Mouse (Mus musculus) stomach, embryonic 15.5 days (tissue): ENCODE data around the gene Gng12. TPM values are rescaled to one million over a fixed set of nuclear protein-coding genes. Genes with fewer than 3 reads are reported as not detected.
A peak's percentile ranks its signal among the peaks of the same experiment; 100 is the strongest.

Source experiments
- ATAC-seq: fragments of 200-750 bp; cut with Nextera tagmentation; 2 replicates; pipeline ENCODE4 v1.8.0; 2017; ENCODE audit warnings: low read depth, moderate number of reproducible peaks, moderate TSS enrichment; ENCODE audit not compliant: insufficient read depth, low FRiP score
- H3K27ac ChIP-seq: fragments of 300-500 bp; sonication (generic); 2 replicates; pipeline ENCODE4 v1.5.1; 2015; ENCODE audit warnings: mild to moderate bottlenecking, inconsistent platforms
- H3K27me3 ChIP-seq: fragments of 300-500 bp; sonication (generic); replicated peaks from 2 replicates; pipeline ENCODE4 v1.6.1; 2015; ENCODE audit warnings: inconsistent platforms
- H3K36me3 ChIP-seq: fragments of 300-500 bp; sonication (generic); 2 replicates; pipeline ENCODE4 v1.6.1; 2015; ENCODE audit warnings: inconsistent platforms
- H3K4me1 ChIP-seq: fragments of 300-500 bp; sonication (generic); 2 replicates; pipeline ENCODE4 v1.6.1; 2015; ENCODE audit warnings: inconsistent platforms
- H3K4me2 ChIP-seq: fragments of 300-500 bp; sonication (generic); 2 replicates; pipeline ENCODE4 v1.6.1; 2015; ENCODE audit warnings: mild to moderate bottlenecking, inconsistent platforms
- H3K4me3 ChIP-seq: fragments of 300-500 bp; sonication (generic); replicated peaks from 2 replicates; pipeline ENCODE4 v1.5.1; 2015; ENCODE audit warnings: inconsistent platforms
- H3K9ac ChIP-seq: fragments of 300-500 bp; sonication (generic); 2 replicates; pipeline ENCODE4 v1.6.1; 2015; ENCODE audit warnings: inconsistent platforms
- H3K9me3 ChIP-seq: fragments of 300-500 bp; sonication (generic); 2 replicates; pipeline ENCODE4 v1.6.1; 2016; ENCODE audit warnings: inconsistent platforms
- WGBS: fragments of 180-500 bp; shearing (Covaris S2); methylation state at CpG from one replicate; pipeline ENCODE4 v1.1.7; 2015; 5-methylcytosine and 5-hydroxymethylcytosine counted together
- polyA plus RNA-seq: library from polyadenylated mRNA; unstranded; fragments of >200 nt; fragmentation: Nextera tagmentation; extraction: Ambion mirVana; gene quantifications from 2 replicates; pipeline ENCODE4 v1.2.1, GENCODE M21; 2015

Gene Gng12
- polyA plus RNA-seq, 1 experiment from 2014 or later, result 105 TPM

DNA sequence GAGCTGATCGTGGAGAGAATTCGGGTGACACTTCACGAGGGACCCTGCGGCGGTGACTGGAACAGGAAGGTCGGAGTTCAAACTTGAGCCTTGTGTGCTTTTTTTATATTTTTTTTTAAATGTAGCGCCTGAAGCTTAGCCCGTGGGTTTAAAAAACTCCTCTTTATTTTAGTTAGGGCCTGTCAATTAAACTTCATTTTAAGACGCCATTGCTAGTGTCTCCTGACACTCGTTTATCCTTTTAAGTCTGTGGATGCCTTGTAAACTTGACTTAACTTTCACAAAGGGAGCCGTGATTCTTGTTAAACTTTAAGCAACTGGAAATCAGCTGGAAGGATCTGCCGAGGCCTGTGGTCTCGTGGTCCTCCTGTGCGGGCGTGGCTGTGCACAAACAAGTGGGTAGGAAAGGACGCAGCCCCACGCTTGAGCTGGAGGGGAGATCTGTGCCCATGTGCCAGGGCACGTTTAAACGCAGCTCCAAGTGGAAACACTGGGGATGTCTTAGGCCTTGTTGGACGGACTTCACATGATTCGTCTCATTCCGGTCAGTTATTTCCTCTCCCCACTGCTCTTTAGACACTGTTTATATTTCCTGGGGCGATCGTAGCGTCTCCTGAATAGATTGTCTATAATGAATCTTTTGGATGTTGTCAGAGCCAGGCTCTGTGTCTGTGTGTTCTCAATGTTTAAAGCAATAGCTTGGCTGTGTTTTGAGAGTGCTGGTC, 886 bp downstream of the Gng12 start:
- H3K4me2 ChIP-seq, result peak overlapping the region; percentile 83
- ATAC-seq, result no peak
- peak overlapping the region; percentile 93 for H3K4me3 ChIP-seq
- peak overlapping the region; percentile 70 for H3K27ac ChIP-seq
- WGBS, result under 1% methylated on average over 25 of the region's 25 CpGs
- H3K9me3 ChIP-seq, result no peaks in the 10 kb centered on the region
- H3K9ac ChIP-seq, result peak overlapping the region; percentile 78
- H3K36me3 ChIP-seq, result no peaks in the 10 kb centered on the region
- H3K4me1 ChIP-seq, result 0 out of 2 replicates have a peak, but pooled peaks cover 13% of the 10 kb centered on the region
- no peaks in the 10 kb centered on the region for H3K27me3 ChIP-seq

DNA sequence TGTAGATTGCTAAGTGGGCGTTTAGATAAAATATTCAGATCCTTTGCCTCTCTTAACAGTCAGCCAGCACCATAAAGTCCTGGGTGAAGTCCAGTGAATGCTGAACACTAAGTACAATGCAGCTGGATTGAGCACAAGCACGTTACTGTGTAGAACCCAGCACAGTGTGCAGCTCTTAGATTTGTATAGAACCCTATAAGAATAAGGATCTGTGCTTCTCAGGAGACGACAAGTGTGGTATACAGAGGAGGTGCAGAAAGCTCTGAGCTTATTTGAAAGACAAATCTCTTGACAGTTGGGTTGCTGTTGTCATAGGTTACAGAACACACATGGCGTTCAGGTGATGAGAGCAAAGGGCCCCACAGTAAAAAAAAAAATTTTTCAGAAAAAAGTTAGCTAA, 1.8 kb downstream of the Gng12 start:
- H3K36me3 ChIP-seq, result no peaks in the 10 kb centered on the region
- ATAC-seq, result no peak
- peak overlapping the region; percentile 93 for H3K4me3 ChIP-seq
- H3K27ac ChIP-seq, result no peak overlapping the region; the same call in 1 of the 2 replicates
- no peaks in the 10 kb centered on the region for H3K9me3 ChIP-seq
- H3K4me1 ChIP-seq, result 0 out of 2 replicates have a peak, but pooled peaks cover 13% of the 10 kb centered on the region
- 26% methylated on average over 4 of the region's 4 CpGs for WGBS
- no peaks in the 10 kb centered on the region for H3K27me3 ChIP-seq
- 0 out of 2 replicates have a peak overlapping the region, but pooled peaks have one; percentile 78 for H3K9ac ChIP-seq
- H3K4me2 ChIP-seq, result peak overlapping the region; percentile 83

DNA sequence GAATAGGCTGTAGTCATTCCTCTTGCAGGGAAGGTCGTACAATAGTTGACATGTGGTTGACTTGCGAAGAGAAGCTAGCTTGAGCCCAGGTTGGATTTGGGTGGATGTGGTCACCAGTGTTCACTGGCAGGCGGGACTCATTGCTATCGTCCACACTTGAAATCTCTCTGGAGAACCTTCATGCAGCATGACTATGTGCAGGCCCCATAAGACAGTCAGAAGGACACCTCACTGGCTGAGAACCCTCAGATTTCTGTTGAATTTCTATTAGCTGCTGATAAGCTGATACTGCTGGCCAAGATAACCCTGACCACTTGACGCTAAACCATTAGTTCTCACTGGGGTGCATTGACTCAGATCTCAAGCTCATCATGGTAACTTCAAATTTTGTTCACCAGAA, 5.7 kb downstream of the Gng12 start:
- no peak for ATAC-seq
- 88% methylated on average over 5 of the region's 5 CpGs for WGBS
- Histone ChIP-seq H3K4me3 (no peak overlapping the region), H3K36me3 (no peaks in the 10 kb centered on the region), H3K27me3 (no peaks in the 10 kb centered on the region), H3K4me1 (peaks cover 19% of the 10 kb centered on the region; the same call in 1 of the 2 replicates), H3K9me3 (no peaks in the 10 kb centered on the region), H3K27ac (no peak overlapping the region), H3K4me2 (no peak overlapping the region), H3K9ac (no peak overlapping the region)

DNA sequence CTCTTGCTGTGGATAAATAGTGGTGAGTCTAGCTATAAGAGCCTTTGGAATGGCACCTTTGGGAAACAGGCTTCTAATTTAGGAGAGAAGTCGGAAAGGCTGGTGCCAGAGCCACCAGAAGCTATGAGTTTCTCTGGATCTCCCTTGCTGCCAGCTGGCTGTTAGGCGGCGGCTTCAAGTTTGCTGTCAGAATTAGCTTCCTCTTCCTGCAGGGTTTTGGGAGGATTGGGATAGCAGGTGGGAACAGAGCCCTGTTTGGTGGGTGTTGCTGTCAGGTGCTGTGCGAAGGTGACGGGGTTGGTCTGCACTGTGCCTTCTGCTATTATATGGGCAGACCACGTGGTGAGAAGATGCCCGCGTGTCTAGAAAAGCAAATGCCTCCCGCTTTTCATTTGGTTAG, 7.0 kb downstream of the Gng12 start:
- Histone ChIP-seq H3K4me3 (no peak overlapping the region), H3K36me3 (no peaks in the 10 kb centered on the region), H3K9me3 (no peaks in the 10 kb centered on the region), H3K9ac (no peak overlapping the region), H3K4me1 (peaks cover 7% of the 10 kb centered on the region; the same call in 1 of the 2 replicates), H3K4me2 (no peak overlapping the region), H3K27me3 (no peaks in the 10 kb centered on the region), H3K27ac (no peak overlapping the region)
- ATAC-seq, result no peak
- 83% methylated on average over 9 of the region's 9 CpGs for WGBS

DNA sequence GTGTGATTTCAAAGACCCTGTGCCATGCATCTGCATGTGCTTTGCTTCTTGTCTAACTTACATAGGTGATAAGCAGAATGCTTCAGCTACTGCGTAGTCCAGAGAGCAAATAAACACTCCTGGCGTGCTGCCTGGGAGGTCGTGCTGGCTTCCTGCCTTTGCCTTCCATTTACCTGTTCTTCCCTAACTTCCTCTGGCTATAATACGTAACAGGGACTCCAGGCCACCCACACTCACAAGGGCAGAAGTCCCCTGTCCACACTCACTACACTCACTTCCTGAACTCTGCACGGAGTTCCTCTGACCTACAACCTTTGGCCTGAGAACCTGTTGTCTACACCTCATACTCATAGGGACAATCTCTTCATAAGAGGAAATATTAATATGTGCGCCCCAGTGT, 7.5 kb downstream of the Gng12 start:
- H3K4me2 ChIP-seq, result no peak overlapping the region
- no peak for ATAC-seq
- WGBS, result 56% methylated on average over 6 of the region's 6 CpGs

DNA sequence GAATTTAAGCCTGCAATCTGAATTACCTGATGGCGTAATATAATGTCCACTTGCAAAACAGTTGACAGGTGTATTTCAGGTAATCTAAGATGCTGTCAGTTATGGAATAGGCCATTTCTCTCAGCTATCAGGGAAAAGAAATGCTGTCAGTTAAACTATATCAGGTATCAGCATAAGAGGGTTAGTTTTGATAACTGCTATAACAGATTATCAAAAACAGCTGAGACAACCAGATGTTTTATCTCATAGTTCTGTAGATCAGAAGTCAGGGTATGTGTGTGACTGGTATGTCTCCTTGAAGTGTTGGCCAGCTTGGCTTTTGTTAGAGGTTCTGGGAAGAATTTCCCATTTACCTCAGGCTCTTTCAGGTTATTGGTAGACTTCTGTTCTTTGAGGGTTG, 10.0 kb downstream of the Gng12 start:
- Histone ChIP-seq H3K27me3 (no peaks in the 10 kb centered on the region), H3K27ac (no peak overlapping the region), H3K9me3 (no peaks in the 10 kb centered on the region), H3K36me3 (no peaks in the 10 kb centered on the region), H3K4me1 (peaks cover 9% of the 10 kb centered on the region; the same call in 1 of the 2 replicates), H3K4me2 (no peak overlapping the region), H3K4me3 (no peak overlapping the region), H3K9ac (no peak overlapping the region)
- 95% methylated on average over 1 of the region's 1 CpGs for WGBS
- ATAC-seq, result no peak

More for the DNA sequence above, 7.5 kb downstream of the Gng12 start:
- Histone ChIP-seq H3K9me3 (no peaks in the 10 kb centered on the region), H3K27me3 (no peaks in the 10 kb centered on the region), H3K36me3 (no peaks in the 10 kb centered on the region), H3K27ac (no peak overlapping the region), H3K4me3 (no peak overlapping the region), H3K4me1 (peaks cover 6% of the 10 kb centered on the region; the same call in 1 of the 2 replicates), H3K9ac (no peak overlapping the region)

DNA sequence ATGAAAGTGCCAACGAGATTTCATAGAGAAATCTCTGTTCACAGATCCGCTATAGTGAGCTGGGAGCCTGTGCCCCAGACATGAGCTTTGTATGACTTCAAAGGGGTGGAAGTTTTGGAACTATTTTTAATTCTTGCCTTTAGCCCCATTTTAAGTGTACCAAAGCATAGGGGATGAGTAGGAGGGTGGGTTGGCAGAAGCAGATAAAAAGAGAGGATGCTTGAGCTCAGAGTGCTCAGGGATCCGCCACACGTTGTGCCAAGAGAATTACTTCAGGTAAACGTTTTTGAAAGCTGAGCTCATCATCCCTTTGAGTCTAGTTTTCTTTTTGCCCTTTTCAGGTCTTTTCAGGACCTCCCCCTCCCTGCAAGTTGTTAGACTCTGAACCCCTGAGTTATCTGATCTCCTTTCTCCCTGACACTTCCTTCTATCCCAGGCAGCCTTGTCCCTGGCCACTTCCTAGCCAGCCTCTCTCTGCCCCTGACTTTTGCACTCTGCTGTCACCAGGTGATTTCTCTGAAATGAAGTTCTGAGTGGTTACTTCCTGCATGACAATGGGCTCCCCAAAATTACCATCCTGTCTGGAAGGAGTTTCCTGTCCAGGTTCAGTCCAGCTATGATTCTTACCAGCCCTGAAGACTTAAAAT, 12.3 kb downstream of the Gng12 start:
- 68% methylated on average over 5 of the region's 5 CpGs for WGBS
- Histone ChIP-seq H3K9ac (no peak overlapping the region), H3K4me1 (peaks cover 9% of the 10 kb centered on the region; the same call in 1 of the 2 replicates), H3K27me3 (no peaks in the 10 kb centered on the region), H3K4me2 (no peak overlapping the region), H3K36me3 (no peaks in the 10 kb centered on the region), H3K4me3 (no peak overlapping the region), H3K27ac (no peak overlapping the region), H3K9me3 (no peaks in the 10 kb centered on the region)
- no peak for ATAC-seq

DNA sequence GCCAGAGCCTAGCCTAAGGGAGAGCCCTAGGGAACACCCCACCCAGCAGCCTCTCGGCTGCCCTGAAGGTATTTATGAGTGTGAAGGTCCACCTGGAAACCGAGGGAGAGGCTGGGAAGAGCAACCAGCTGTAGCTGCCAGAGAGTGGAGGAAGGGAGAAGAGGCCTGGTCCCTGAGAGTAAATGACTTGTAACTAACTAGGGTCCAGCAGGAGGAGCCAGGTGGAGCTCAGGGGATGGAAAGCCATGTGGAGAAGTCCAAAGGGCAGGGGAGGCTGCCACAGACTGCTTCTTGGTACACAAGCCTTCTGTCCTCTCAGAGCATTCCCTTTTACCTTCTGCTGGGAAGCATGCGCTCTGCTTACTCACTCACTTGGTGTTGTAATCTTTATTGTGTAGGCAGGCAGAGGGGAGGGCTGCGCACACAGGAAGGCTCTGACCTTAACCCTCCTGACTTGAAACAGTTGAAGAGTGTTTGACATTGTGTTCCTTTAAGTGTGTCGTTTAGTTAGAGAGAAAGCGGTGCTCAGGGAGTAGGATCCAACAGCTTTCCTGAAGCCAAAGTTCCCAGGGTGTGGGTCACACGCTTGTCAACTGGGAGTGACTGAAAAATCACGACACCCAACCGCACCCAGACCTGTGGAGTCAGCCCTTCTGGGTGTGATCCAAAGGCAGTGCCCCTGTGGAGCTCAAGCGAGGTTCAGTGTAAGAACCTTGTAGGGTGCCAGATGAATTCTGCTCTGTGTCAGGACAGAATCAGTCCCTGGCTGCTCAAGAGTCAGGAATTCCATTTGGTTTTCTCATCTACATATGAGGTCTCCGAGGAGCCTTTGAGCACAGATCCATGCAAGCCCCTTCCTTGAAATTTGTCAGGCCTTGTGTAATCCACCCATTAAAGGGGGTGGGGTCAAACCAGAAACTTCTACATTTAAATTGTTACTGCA, 14.6 kb downstream of the Gng12 start:
- no peaks in the 10 kb centered on the region; the same call in 1 of the 2 replicates for H3K36me3 ChIP-seq
- H3K9ac ChIP-seq, result no peak overlapping the region
- WGBS, result 36% methylated on average over 11 of the region's 11 CpGs
- peak overlapping the region; percentile 2; the same call in 1 of the 2 replicates for H3K4me2 ChIP-seq
- H3K27ac ChIP-seq, result peak overlapping the region; percentile 80
- peak; percentile 82 for ATAC-seq
- H3K4me1 ChIP-seq, result 0 out of 2 replicates have a peak, but pooled peaks cover 7% of the 10 kb centered on the region
- no peak overlapping the region for H3K4me3 ChIP-seq
- no peaks in the 10 kb centered on the region for H3K27me3 ChIP-seq
- no peaks in the 10 kb centered on the region for H3K9me3 ChIP-seq

DNA sequence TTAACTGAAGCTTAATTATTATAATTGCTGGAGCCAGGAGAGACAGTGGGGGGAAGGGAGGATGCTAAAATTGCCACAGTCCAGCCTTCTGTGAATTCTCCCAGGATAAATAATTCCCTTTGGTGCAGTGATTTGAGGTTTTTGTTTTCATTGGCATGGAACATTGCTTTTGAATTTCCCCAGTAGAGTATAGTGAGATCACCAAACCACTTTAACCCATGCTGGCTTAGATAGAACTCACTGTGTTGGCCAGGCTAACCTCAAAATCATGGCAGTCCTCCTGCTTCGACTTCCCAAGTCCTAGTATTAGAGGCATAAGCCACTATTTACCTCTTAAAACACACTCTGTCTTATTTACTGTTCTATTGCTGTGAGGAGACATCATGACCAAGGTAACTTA, 17.2 kb downstream of the Gng12 start:
- Histone ChIP-seq H3K9me3 (no peaks in the 10 kb centered on the region), H3K27me3 (no peaks in the 10 kb centered on the region), H3K4me1 (0 out of 2 replicates have a peak, but pooled peaks cover 3% of the 10 kb centered on the region), H3K36me3 (no peaks in the 10 kb centered on the region; the same call in 1 of the 2 replicates), H3K4me2 (no peak overlapping the region), H3K27ac (no peak overlapping the region), H3K9ac (no peak overlapping the region), H3K4me3 (no peak overlapping the region)
- WGBS, result 92% methylated on average over 1 of the region's 1 CpGs
- no peak for ATAC-seq

DNA sequence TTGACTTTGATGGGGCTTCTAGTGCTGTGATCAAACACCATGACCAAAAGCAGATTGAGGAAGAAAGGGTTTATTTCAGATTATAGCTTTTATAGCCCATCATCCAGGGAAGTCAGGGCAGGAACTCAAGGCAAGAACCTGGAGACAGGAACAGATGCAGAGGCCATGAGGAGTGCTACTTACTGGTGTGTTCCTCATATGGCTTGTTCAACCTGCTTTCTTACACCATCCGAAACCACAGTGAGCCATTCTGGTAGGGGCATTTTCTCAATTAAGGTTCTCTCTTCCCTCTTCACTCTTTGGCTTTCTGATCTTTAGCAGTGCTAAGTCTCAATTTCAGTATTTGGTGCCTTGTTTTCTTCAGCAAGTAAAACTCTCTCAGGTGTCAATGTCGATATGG, 19.4 kb downstream of the Gng12 start:
- H3K9me3 ChIP-seq, result no peaks in the 10 kb centered on the region
- H3K9ac ChIP-seq, result no peak overlapping the region
- H3K4me1 ChIP-seq, result 0 out of 2 replicates have a peak, but pooled peaks cover 1% of the 10 kb centered on the region
- H3K36me3 ChIP-seq, result no peaks in the 10 kb centered on the region; the same call in 1 of the 2 replicates
- no peak overlapping the region for H3K27ac ChIP-seq
- 93% methylated on average over 2 of the region's 2 CpGs for WGBS
- H3K4me2 ChIP-seq, result no peak overlapping the region
- no peak for ATAC-seq
- H3K27me3 ChIP-seq, result no peaks in the 10 kb centered on the region
- H3K4me3 ChIP-seq, result no peak overlapping the region

DNA sequence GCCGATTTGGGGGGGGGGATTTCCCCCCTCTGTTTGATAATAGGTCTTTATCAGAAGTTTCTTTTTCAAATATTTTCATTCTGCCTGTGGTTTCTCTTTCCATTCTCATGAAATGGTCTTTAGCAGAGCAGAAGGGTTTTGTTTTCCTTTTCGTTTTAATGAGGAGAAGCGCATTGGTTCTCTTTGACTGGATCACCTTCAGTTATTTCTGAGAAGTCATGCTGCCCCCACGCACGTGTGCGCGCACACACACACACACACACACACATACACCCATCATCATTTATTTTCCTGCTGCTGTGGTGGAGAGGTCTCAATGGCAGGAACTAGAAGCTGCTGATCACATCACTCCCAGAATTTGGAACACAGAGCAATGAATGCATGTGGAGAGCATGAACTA, 20.8 kb downstream of the Gng12 start:
- Histone ChIP-seq H3K27me3 (no peaks in the 10 kb centered on the region), H3K9me3 (no peaks in the 10 kb centered on the region), H3K4me3 (no peak overlapping the region), H3K4me2 (no peak overlapping the region), H3K9ac (no peak overlapping the region), H3K36me3 (no peaks in the 10 kb centered on the region; the same call in 1 of the 2 replicates), H3K4me1 (no peaks in the 10 kb centered on the region), H3K27ac (no peak overlapping the region)
- WGBS, result 82% methylated on average over 7 of the region's 7 CpGs
- ATAC-seq, result no peak
